Mouse (Mus musculus): ENCODE results near the gene Prss40.
"Not testable (repeated sequence)": the region's sequence is repeated elsewhere in the genome, so short reads cannot be mapped to it uniquely, and the experiment has no call there.

DNA sequence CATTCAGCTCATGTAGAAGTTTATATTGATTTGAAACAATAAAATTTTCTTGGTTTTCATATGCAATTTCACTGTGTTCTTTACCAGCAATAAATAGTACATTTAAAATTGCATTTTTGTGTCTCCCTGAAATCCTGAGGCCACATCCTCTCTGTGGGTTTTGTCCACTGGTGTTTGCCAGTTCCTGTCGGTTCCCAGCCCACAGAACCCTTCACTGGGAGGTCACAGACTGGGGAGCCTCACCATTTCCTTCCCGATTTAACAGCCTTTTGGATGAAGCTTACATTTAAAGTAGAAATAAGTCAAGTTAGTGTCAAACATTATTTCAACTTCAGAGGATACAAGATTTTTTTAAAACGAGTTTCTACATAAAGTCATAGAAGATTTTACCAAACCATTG, 26.2 kb downstream of the Prss40 start:
- not testable (repeated sequence) for TF ChIP-seq POLR2A, CTCF (IDR thresholded peaks at IDR 0.05; ENCODE audit: insufficient read depth, low read depth, low read length)

Measured in olfactory bulb, adult 2 months (tissue).